Mouse (Mus musculus): ENCODE results near the gene Nupl2.

Gene Nupl2

DNA sequence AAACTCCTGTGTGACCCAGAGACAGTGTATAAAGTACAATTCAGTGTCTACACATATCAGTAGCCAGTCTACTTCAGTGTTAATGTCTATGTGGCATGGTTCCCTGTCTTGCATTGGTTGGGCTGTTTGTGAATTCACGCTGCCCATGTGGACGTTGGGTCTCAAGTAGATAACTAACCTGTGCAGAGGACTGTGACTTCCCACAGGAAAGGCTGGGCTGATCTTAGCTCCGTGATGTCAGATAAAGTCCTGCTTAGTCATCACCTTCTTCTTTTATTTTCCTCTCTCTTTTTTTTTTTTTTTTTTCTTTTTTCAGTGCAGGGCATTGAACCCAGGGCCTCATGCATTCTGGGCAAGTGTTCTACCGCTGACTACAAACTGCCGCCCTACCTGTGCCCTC lies 43.7 kb downstream of the Nupl2 start:
- DNase-seq (ENCODE audit: low read depth, low spot score): no peak

- DNase-seq (ENCODE audit: low read depth, low spot score): no peak
These were observed 49.2 kb downstream of the Nupl2 start for GRCm38 (mm10) chr5:24213861-24214546.

- no peak for DNase-seq (ENCODE audit: low read depth, low spot score)
These were observed 49.8 kb downstream of the Nupl2 start for GRCm38 (mm10) chr5:24214547-24214878.

DNA sequence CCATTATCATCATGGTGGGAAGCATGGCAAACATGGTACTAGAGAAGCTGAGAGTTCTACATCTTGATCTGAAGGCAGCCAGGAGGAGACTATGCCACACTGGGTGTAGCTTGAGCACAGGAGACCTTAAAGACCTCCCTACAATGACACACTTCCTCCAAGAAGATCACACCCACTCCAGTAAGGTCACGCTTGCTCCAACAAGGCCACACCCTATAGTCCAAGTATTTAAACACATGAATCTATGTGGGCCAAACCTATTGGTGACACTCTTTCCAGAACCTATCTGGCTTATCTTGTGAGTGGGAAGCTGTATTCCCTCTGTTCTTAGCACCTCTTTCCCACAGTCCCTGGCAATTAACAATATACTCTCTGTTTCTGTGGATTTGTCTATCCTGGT lies 50.1 kb downstream of the Nupl2 start:
- no peak for DNase-seq (ENCODE audit: low read depth, low spot score)

Measured in retina, adult 2 months (tissue).